Mouse (Mus musculus) cortical plate, adult 2 months (tissue): ENCODE data around the gene Mydgf. TPM values are rescaled to one million over a fixed set of nuclear protein-coding genes. Genes with fewer than 3 reads are reported as not detected.

ENCODE experiments used
- H3K27ac ChIP-seq: fragments of 200-500 bp; 2 replicates; pipeline ENCODE4 v1.5.1; 2012; ENCODE audit warnings: low read length, control low read depth, inconsistent platforms; ENCODE audit not compliant: insufficient read depth
- H3K4me1 ChIP-seq: fragments of 200-500 bp; 2 replicates; pipeline ENCODE4 v1.6.1; 2011; ENCODE audit warnings: low read length; ENCODE audit not compliant: control insufficient read depth, insufficient read depth
- H3K4me3 ChIP-seq: fragments of 200-500 bp; 2 replicates; pipeline ENCODE4 v1.5.1; 2011; ENCODE audit warnings: mild to moderate bottlenecking, low read length, control low read depth; ENCODE audit not compliant: insufficient read depth
- CTCF ChIP-seq: fragments of 200-500 bp; IDR thresholded peaks from 2 replicates; pipeline ENCODE4 v1.5.1; 2011; ENCODE audit warnings: mild to moderate bottlenecking, control low read depth, low read length; ENCODE audit not compliant: insufficient read depth; ENCODE audit errors: extremely low read depth
- POLR2A ChIP-seq: fragments of 200-500 bp; IDR thresholded peaks from 2 replicates; pipeline ENCODE4 v1.6.1; 2011; ENCODE audit warnings: mild to moderate bottlenecking, low read length, control low read depth; ENCODE audit not compliant: insufficient read depth; ENCODE audit errors: extremely low read depth
- polyA plus RNA-seq: library from polyadenylated mRNA; depleted of rRNA; stranded (reverse); fragments of >200 nt; gene quantifications from 2 replicates; pipeline ENCODE4 v1.2.3, GENCODE M21; 2012

The Mydgf gene
- polyA plus RNA-seq, 1 experiment = 45.8 TPM

- Histone ChIP-seq H3K4me1 (no peaks in the 10 kb centered on the region), H3K27ac (no peak overlapping the region), H3K4me3 (no peak overlapping the region)
- TF ChIP-seq POLR2A (no peak), CTCF (peak; percentile 33; the same call in 1 of the 2 replicates)
Measured at GRCm38 (mm10) chr17:56196860-56197259, 13.1 kb upstream of the Mydgf start.

GRCm38 (mm10) chr17:56194765-56195164 is 11.0 kb upstream of the Mydgf start:
- no peak for TF ChIP-seq CTCF
- TF ChIP-seq POLR2A = no peak
- Histone ChIP-seq H3K4me1 (no peaks in the 10 kb centered on the region), H3K27ac (no peak overlapping the region), H3K4me3 (no peak overlapping the region)

- H3K27ac ChIP-seq = no peak overlapping the region
- no peak overlapping the region for H3K4me3 ChIP-seq
- no peaks in the 10 kb centered on the region for H3K4me1 ChIP-seq
- TF ChIP-seq CTCF (no peak), POLR2A (no peak)
Measured at GRCm38 (mm10) chr17:56194357-56194756, 10.6 kb upstream of the Mydgf start.

- TF ChIP-seq POLR2A (no peak), CTCF (no peak)
- H3K27ac ChIP-seq = no peak overlapping the region
- H3K4me3 ChIP-seq = no peak overlapping the region
- no peaks in the 10 kb centered on the region for H3K4me1 ChIP-seq
Measured at GRCm38 (mm10) chr17:56191266-56191665, 7.5 kb upstream of the Mydgf start.

GRCm38 (mm10) chr17:56185281-56186141 is 1.8 kb upstream of the Mydgf start:
- TF ChIP-seq CTCF = no peak
- TF ChIP-seq POLR2A = peak; percentile 25; the same call in 1 of the 2 replicates
- no peak overlapping the region for H3K4me3 ChIP-seq
- peaks cover 3% of the 10 kb centered on the region; the same call in 1 of the 2 replicates for H3K4me1 ChIP-seq
- peak overlapping the region; percentile 72 for H3K27ac ChIP-seq

- Histone ChIP-seq H3K4me3 (peak overlapping the region; percentile 91), H3K4me1 (peaks cover 3% of the 10 kb centered on the region; the same call in 1 of the 2 replicates), H3K27ac (peak overlapping the region; percentile 17; the same call in 1 of the 2 replicates)
- no peak for TF ChIP-seq POLR2A
- no peak for TF ChIP-seq CTCF
Measured at GRCm38 (mm10) chr17:56182975-56183657, 604 bp downstream of the Mydgf start.

GRCm38 (mm10) chr17:56175416-56175815 is 8.3 kb downstream of the Mydgf start:
- TF ChIP-seq CTCF (no peak), POLR2A (no peak)

GRCm38 (mm10) chr17:56173401-56174046 is 10.2 kb downstream of the Mydgf start:
- TF ChIP-seq POLR2A = no peak
- no peak for TF ChIP-seq CTCF
- no peak overlapping the region for H3K4me3 ChIP-seq
- no peaks in the 10 kb centered on the region for H3K4me1 ChIP-seq
- H3K27ac ChIP-seq = no peak overlapping the region

More at GRCm38 (mm10) chr17:56175416-56175815, 8.3 kb downstream of the Mydgf start:
- no peak overlapping the region for H3K27ac ChIP-seq
- no peak overlapping the region for H3K4me3 ChIP-seq
- no peaks in the 10 kb centered on the region for H3K4me1 ChIP-seq

- TF ChIP-seq CTCF (no peak), POLR2A (no peak)
- no peaks in the 10 kb centered on the region for H3K4me1 ChIP-seq
Measured at GRCm38 (mm10) chr17:56171881-56172280, 11.8 kb downstream of the Mydgf start.

More at GRCm38 (mm10) chr17:56171881-56172280, 11.8 kb downstream of the Mydgf start:
- H3K27ac ChIP-seq = no peak overlapping the region
- no peak overlapping the region for H3K4me3 ChIP-seq
